Mouse (Mus musculus): Measurements from ENCODE around the gene Pkig. TPM values are rescaled to one million over a fixed set of nuclear protein-coding genes. Genes with fewer than 3 reads are reported as not detected.

The Pkig gene
- polyA plus RNA-seq, 1 experiment: 64.7 TPM

GRCm38 (mm10) chr2:163631223-163631622 lies 27.0 kb upstream of the Pkig start:
- H3K4me1 ChIP-seq (replicated peaks; ENCODE audit: control insufficient read depth, insufficient read depth, low read length): no peaks in the 10 kb centered on the region
- WGBS: 98% methylated on average over 4 of the region's 4 CpGs
- H3K4me3 ChIP-seq (ENCODE audit: control insufficient read depth, insufficient read depth, low read length): no peak overlapping the region
- TF ChIP-seq POLR2A (IDR thresholded peaks at IDR 0.05; ENCODE audit: control insufficient read depth, extremely low read depth, insufficient read depth, low read length, poor library complexity): no peak
- TF ChIP-seq CTCF (IDR thresholded peaks at IDR 0.05; ENCODE audit: borderline replicate concordance, control insufficient read depth, extremely low read depth, insufficient read depth, low read length, poor library complexity): no peak
- H3K27me3 ChIP-seq (ENCODE audit: control insufficient read depth, insufficient read depth, low read length): no peaks in the 10 kb centered on the region
- no peak for DNase-seq
- H3K36me3 ChIP-seq (ENCODE audit: control insufficient read depth, insufficient read depth, low read length): peaks cover 90% of the 10 kb centered on the region
- H3K27ac ChIP-seq (ENCODE audit: control insufficient read depth, insufficient read depth, low read length): no peak overlapping the region

- H3K36me3 ChIP-seq (ENCODE audit: control insufficient read depth, insufficient read depth, low read length): peaks cover 90% of the 10 kb centered on the region
- H3K27me3 ChIP-seq (ENCODE audit: control insufficient read depth, insufficient read depth, low read length): no peaks in the 10 kb centered on the region
- 99% methylated on average over 2 of the region's 2 CpGs for WGBS
- no peak overlapping the region for H3K4me3 ChIP-seq (ENCODE audit: control insufficient read depth, insufficient read depth, low read length)
- DNase-seq: no peak
- no peak overlapping the region for H3K27ac ChIP-seq (ENCODE audit: control insufficient read depth, insufficient read depth, low read length)
- H3K4me1 ChIP-seq (replicated peaks; ENCODE audit: control insufficient read depth, insufficient read depth, low read length): no peaks in the 10 kb centered on the region
- TF ChIP-seq CTCF (IDR thresholded peaks at IDR 0.05; ENCODE audit: borderline replicate concordance, control insufficient read depth, extremely low read depth, insufficient read depth, low read length, poor library complexity) (no peak), POLR2A (IDR thresholded peaks at IDR 0.05; ENCODE audit: control insufficient read depth, extremely low read depth, insufficient read depth, low read length, poor library complexity) (no peak)
Measured at GRCm38 (mm10) chr2:163631715-163632114, 26.5 kb upstream of the Pkig start.

GRCm38 (mm10) chr2:163634211-163634610 lies 24.0 kb upstream of the Pkig start:
- Histone ChIP-seq H3K27ac (ENCODE audit: control insufficient read depth, insufficient read depth, low read length) (no peak overlapping the region), H3K27me3 (ENCODE audit: control insufficient read depth, insufficient read depth, low read length) (no peaks in the 10 kb centered on the region), H3K4me3 (ENCODE audit: control insufficient read depth, insufficient read depth, low read length) (no peak overlapping the region), H3K4me1 (replicated peaks; ENCODE audit: control insufficient read depth, insufficient read depth, low read length) (no peaks in the 10 kb centered on the region; the same call in 1 of the 2 replicates), H3K36me3 (ENCODE audit: control insufficient read depth, insufficient read depth, low read length) (peaks cover 71% of the 10 kb centered on the region)
- WGBS: 96% methylated on average over 2 of the region's 2 CpGs
- no peak for DNase-seq
- TF ChIP-seq POLR2A (IDR thresholded peaks at IDR 0.05; ENCODE audit: control insufficient read depth, extremely low read depth, insufficient read depth, low read length, poor library complexity) (no peak), CTCF (IDR thresholded peaks at IDR 0.05; ENCODE audit: borderline replicate concordance, control insufficient read depth, extremely low read depth, insufficient read depth, low read length, poor library complexity) (no peak)

DNA sequence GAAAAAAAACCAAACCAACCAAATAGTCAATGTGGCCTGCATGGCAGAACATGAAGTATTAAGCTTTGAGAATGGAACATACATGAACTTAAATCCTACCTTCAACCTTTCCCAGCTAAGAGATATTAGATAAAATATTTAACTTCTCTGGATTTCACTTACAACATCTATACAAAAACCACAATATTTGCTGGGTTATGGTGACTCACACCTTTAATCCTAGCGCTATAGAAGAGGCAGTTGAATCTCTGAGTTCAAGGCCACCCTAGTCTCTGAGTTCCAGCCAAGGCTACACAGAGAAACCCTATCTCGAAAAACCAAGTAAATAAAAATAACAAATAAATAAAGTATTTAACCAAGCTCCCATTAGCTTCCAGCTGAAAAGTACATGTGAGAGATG lies 22.1 kb upstream of the Pkig start:
- Histone ChIP-seq H3K4me1 (replicated peaks; ENCODE audit: control insufficient read depth, insufficient read depth, low read length) (peaks cover 2% of the 10 kb centered on the region; the same call in 1 of the 2 replicates), H3K36me3 (ENCODE audit: control insufficient read depth, insufficient read depth, low read length) (peaks cover 53% of the 10 kb centered on the region), H3K27me3 (ENCODE audit: control insufficient read depth, insufficient read depth, low read length) (no peaks in the 10 kb centered on the region), H3K27ac (ENCODE audit: control insufficient read depth, insufficient read depth, low read length) (no peak overlapping the region), H3K4me3 (ENCODE audit: control insufficient read depth, insufficient read depth, low read length) (no peak overlapping the region)
- no peak for DNase-seq
- WGBS: 89% methylated on average over 2 of the region's 2 CpGs
- no peak for TF ChIP-seq CTCF (IDR thresholded peaks at IDR 0.05; ENCODE audit: borderline replicate concordance, control insufficient read depth, extremely low read depth, insufficient read depth, low read length, poor library complexity)
- no peak for TF ChIP-seq POLR2A (IDR thresholded peaks at IDR 0.05; ENCODE audit: control insufficient read depth, extremely low read depth, insufficient read depth, low read length, poor library complexity)

GRCm38 (mm10) chr2:163637655-163638266 lies 20.4 kb upstream of the Pkig start:
- H3K36me3 ChIP-seq (ENCODE audit: control insufficient read depth, insufficient read depth, low read length): peaks cover 38% of the 10 kb centered on the region

DNA sequence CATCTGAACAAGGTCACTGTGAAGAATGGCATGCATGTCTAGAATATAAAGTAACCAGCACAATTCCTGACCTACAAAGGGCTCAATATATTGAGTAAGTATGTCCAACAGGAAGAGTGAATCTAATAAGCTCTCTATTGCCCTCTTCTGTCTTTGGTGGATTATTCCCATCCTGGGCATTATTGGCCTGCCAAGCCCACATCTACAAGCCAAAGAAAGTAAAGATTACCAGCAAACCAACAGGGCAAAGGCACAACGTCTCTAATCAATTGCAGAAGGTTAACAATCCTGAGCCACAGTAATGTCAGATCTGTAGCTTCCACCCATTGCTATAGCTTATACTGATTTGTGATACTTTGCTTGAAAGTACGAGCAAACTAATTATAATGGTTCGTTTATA lies 17.7 kb upstream of the Pkig start:
- TF ChIP-seq CTCF (IDR thresholded peaks at IDR 0.05; ENCODE audit: borderline replicate concordance, control insufficient read depth, extremely low read depth, insufficient read depth, low read length, poor library complexity) (no peak), POLR2A (IDR thresholded peaks at IDR 0.05; ENCODE audit: control insufficient read depth, extremely low read depth, insufficient read depth, low read length, poor library complexity) (no peak)
- Histone ChIP-seq H3K4me3 (ENCODE audit: control insufficient read depth, insufficient read depth, low read length) (no peak overlapping the region), H3K4me1 (replicated peaks; ENCODE audit: control insufficient read depth, insufficient read depth, low read length) (peaks cover 14% of the 10 kb centered on the region), H3K27ac (ENCODE audit: control insufficient read depth, insufficient read depth, low read length) (no peak overlapping the region), H3K36me3 (ENCODE audit: control insufficient read depth, insufficient read depth, low read length) (peaks cover 19% of the 10 kb centered on the region), H3K27me3 (ENCODE audit: control insufficient read depth, insufficient read depth, low read length) (no peaks in the 10 kb centered on the region)
- no peak for DNase-seq
- 43% methylated on average over 3 of the region's 3 CpGs for WGBS

More at GRCm38 (mm10) chr2:163637655-163638266, 20.4 kb upstream of the Pkig start:
- Histone ChIP-seq H3K4me3 (ENCODE audit: control insufficient read depth, insufficient read depth, low read length) (no peak overlapping the region), H3K27ac (ENCODE audit: control insufficient read depth, insufficient read depth, low read length) (no peak overlapping the region), H3K4me1 (replicated peaks; ENCODE audit: control insufficient read depth, insufficient read depth, low read length) (peaks cover 11% of the 10 kb centered on the region), H3K27me3 (ENCODE audit: control insufficient read depth, insufficient read depth, low read length) (no peaks in the 10 kb centered on the region)
- DNase-seq: no peak
- WGBS: 46% methylated on average over 5 of the region's 5 CpGs
- TF ChIP-seq CTCF (IDR thresholded peaks at IDR 0.05; ENCODE audit: borderline replicate concordance, control insufficient read depth, extremely low read depth, insufficient read depth, low read length, poor library complexity) (no peak), POLR2A (IDR thresholded peaks at IDR 0.05; ENCODE audit: control insufficient read depth, extremely low read depth, insufficient read depth, low read length, poor library complexity) (no peak)

All from thymus, adult 2 months (tissue).